Mouse (Mus musculus): ENCODE data around the gene Endov. TPM values are rescaled to one million over a fixed set of nuclear protein-coding genes. Genes with fewer than 3 reads are reported as not detected.

Endov gene
- polyA plus RNA-seq, 1 experiment from 2014 or later, result 3.4 TPM

GRCm38 (mm10) chr11:119526068-119526966 lies 35.2 kb downstream of the Endov start:
- no peak overlapping the region for H3K4me3 ChIP-seq (ENCODE audit: inconsistent target)
- H3K27ac ChIP-seq, result no peak overlapping the region
- H3K36me3 ChIP-seq (ENCODE audit: inconsistent target), result no peaks in the 10 kb centered on the region
- no peaks in the 10 kb centered on the region for H3K79me2 ChIP-seq (ENCODE audit: inconsistent target)
- WGBS (ENCODE audit: missing documents), result 86% methylated on average over 10 of the region's 14 CpGs

- 76% methylated on average over 11 of the region's 11 CpGs for WGBS (ENCODE audit: missing documents)
- H3K27ac ChIP-seq, result no peak overlapping the region
- no peaks in the 10 kb centered on the region for H3K36me3 ChIP-seq (ENCODE audit: inconsistent target)
- no peaks in the 10 kb centered on the region for H3K79me2 ChIP-seq (ENCODE audit: inconsistent target)
- H3K4me3 ChIP-seq (ENCODE audit: inconsistent target), result no peak overlapping the region
Observed at GRCm38 (mm10) chr11:119528930-119529329, 37.8 kb downstream of the Endov start.

GRCm38 (mm10) chr11:119532460-119532859 lies 41.3 kb downstream of the Endov start:
- H3K79me2 ChIP-seq (ENCODE audit: inconsistent target), result no peaks in the 10 kb centered on the region
- no peak overlapping the region for H3K27ac ChIP-seq
- 80% methylated on average over 8 of the region's 8 CpGs for WGBS (ENCODE audit: missing documents)
- no peak overlapping the region for H3K4me3 ChIP-seq (ENCODE audit: inconsistent target)
- no peaks in the 10 kb centered on the region for H3K36me3 ChIP-seq (ENCODE audit: inconsistent target)

GRCm38 (mm10) chr11:119533745-119534144 lies 42.6 kb downstream of the Endov start:
- WGBS (ENCODE audit: missing documents), result 75% methylated on average over 7 of the region's 7 CpGs
- H3K27ac ChIP-seq, result no peak overlapping the region
- H3K36me3 ChIP-seq (ENCODE audit: inconsistent target), result no peaks in the 10 kb centered on the region
- no peaks in the 10 kb centered on the region for H3K79me2 ChIP-seq (ENCODE audit: inconsistent target)
- no peak overlapping the region for H3K4me3 ChIP-seq (ENCODE audit: inconsistent target)

GRCm38 (mm10) chr11:119539944-119540343 lies 48.8 kb downstream of the Endov start:
- 39% methylated on average over 14 of the region's 14 CpGs for WGBS (ENCODE audit: missing documents)
- no peak overlapping the region for H3K27ac ChIP-seq
- H3K4me3 ChIP-seq (ENCODE audit: inconsistent target), result no peak overlapping the region
- H3K36me3 ChIP-seq (ENCODE audit: inconsistent target), result no peaks in the 10 kb centered on the region
- H3K79me2 ChIP-seq (ENCODE audit: inconsistent target), result no peaks in the 10 kb centered on the region

GRCm38 (mm10) chr11:119540560-119540959 lies 49.4 kb downstream of the Endov start:
- Histone ChIP-seq H3K79me2 (ENCODE audit: inconsistent target) (no peaks in the 10 kb centered on the region), H3K27ac (no peak overlapping the region), H3K4me3 (ENCODE audit: inconsistent target) (no peak overlapping the region), H3K36me3 (ENCODE audit: inconsistent target) (no peaks in the 10 kb centered on the region)
- 81% methylated on average over 9 of the region's 9 CpGs for WGBS (ENCODE audit: missing documents)

GRCm38 (mm10) chr11:119541082-119541481 lies 49.9 kb downstream of the Endov start:
- no peak overlapping the region for H3K4me3 ChIP-seq (ENCODE audit: inconsistent target)
- H3K36me3 ChIP-seq (ENCODE audit: inconsistent target), result no peaks in the 10 kb centered on the region
- H3K27ac ChIP-seq, result no peak overlapping the region
- no peaks in the 10 kb centered on the region for H3K79me2 ChIP-seq (ENCODE audit: inconsistent target)
- 68% methylated on average over 5 of the region's 9 CpGs for WGBS (ENCODE audit: missing documents)

- Histone ChIP-seq H3K27ac (no peak overlapping the region), H3K36me3 (ENCODE audit: inconsistent target) (no peaks in the 10 kb centered on the region)
- WGBS (ENCODE audit: missing documents), result 41% methylated on average over 9 of the region's 9 CpGs
Observed at GRCm38 (mm10) chr11:119542371-119542770, 51.2 kb downstream of the Endov start.

GRCm38 (mm10) chr11:119542886-119543285 lies 51.7 kb downstream of the Endov start:
- WGBS (ENCODE audit: missing documents), result 89% methylated on average over 5 of the region's 5 CpGs
- H3K4me3 ChIP-seq (ENCODE audit: inconsistent target), result no peak overlapping the region
- no peaks in the 10 kb centered on the region for H3K79me2 ChIP-seq (ENCODE audit: inconsistent target)
- H3K27ac ChIP-seq, result no peak overlapping the region
- no peaks in the 10 kb centered on the region for H3K36me3 ChIP-seq (ENCODE audit: inconsistent target)

More at GRCm38 (mm10) chr11:119542371-119542770, 51.2 kb downstream of the Endov start:
- H3K79me2 ChIP-seq (ENCODE audit: inconsistent target), result no peaks in the 10 kb centered on the region
- H3K4me3 ChIP-seq (ENCODE audit: inconsistent target), result no peak overlapping the region

- Histone ChIP-seq H3K79me2 (ENCODE audit: inconsistent target) (no peaks in the 10 kb centered on the region), H3K36me3 (ENCODE audit: inconsistent target) (no peaks in the 10 kb centered on the region), H3K27ac (no peak overlapping the region), H3K4me3 (ENCODE audit: inconsistent target) (no peak overlapping the region)
- 83% methylated on average over 11 of the region's 16 CpGs for WGBS (ENCODE audit: missing documents)
Observed at GRCm38 (mm10) chr11:119543816-119544517, 52.8 kb downstream of the Endov start.

- Histone ChIP-seq H3K4me3 (ENCODE audit: inconsistent target) (no peak overlapping the region), H3K79me2 (ENCODE audit: inconsistent target) (no peaks in the 10 kb centered on the region), H3K27ac (no peak overlapping the region), H3K36me3 (ENCODE audit: inconsistent target) (no peaks in the 10 kb centered on the region)
- 85% methylated on average over 15 of the region's 15 CpGs for WGBS (ENCODE audit: missing documents)
Observed at GRCm38 (mm10) chr11:119544518-119545105, 53.5 kb downstream of the Endov start.

GRCm38 (mm10) chr11:119545281-119545680 lies 54.1 kb downstream of the Endov start:
- Histone ChIP-seq H3K4me3 (ENCODE audit: inconsistent target) (no peak overlapping the region), H3K79me2 (ENCODE audit: inconsistent target) (no peaks in the 10 kb centered on the region), H3K27ac (no peak overlapping the region), H3K36me3 (ENCODE audit: inconsistent target) (no peaks in the 10 kb centered on the region)
- WGBS (ENCODE audit: missing documents), result 38% methylated on average over 3 of the region's 3 CpGs

- H3K79me2 ChIP-seq (ENCODE audit: inconsistent target), result no peaks in the 10 kb centered on the region
- no peak overlapping the region for H3K4me3 ChIP-seq (ENCODE audit: inconsistent target)
- H3K36me3 ChIP-seq (ENCODE audit: inconsistent target), result no peaks in the 10 kb centered on the region
- WGBS (ENCODE audit: missing documents), result 9% methylated on average over 10 of the region's 10 CpGs
- H3K27ac ChIP-seq, result no peak overlapping the region
Observed at GRCm38 (mm10) chr11:119545741-119546495, 54.8 kb downstream of the Endov start.

- 3% methylated on average over 38 of the region's 46 CpGs for WGBS (ENCODE audit: missing documents)
- no peak overlapping the region for H3K4me3 ChIP-seq (ENCODE audit: inconsistent target)
- H3K79me2 ChIP-seq (ENCODE audit: inconsistent target), result no peaks in the 10 kb centered on the region
- no peak overlapping the region for H3K27ac ChIP-seq
- H3K36me3 ChIP-seq (ENCODE audit: inconsistent target), result no peaks in the 10 kb centered on the region
Observed at GRCm38 (mm10) chr11:119546496-119547182, 55.5 kb downstream of the Endov start.
